Mouse (Mus musculus): ENCODE data around the gene Smad6. TPM values are rescaled to one million over a fixed set of nuclear protein-coding genes. Genes with fewer than 3 reads are reported as not detected.

Gene Smad6
- polyA plus RNA-seq, 1 experiment from 2014 or later, result 10.6 TPM

GRCm38 (mm10) chr9:63960829-63961185 lies 61.1 kb downstream of the Smad6 start:
- Histone ChIP-seq H3K4me1 (replicated peaks; ENCODE audit: insufficient read depth, low read length) (peaks cover 85% of the 10 kb centered on the region), H3K36me3 (ENCODE audit: insufficient read depth, low read length) (no peaks in the 10 kb centered on the region), H3K9ac (ENCODE audit: low read depth, low read length) (no peak overlapping the region), H3K27me3 (ENCODE audit: insufficient read depth, low read length) (no peaks in the 10 kb centered on the region), H3K27ac (peak overlapping the region; percentile 93), H3K4me2 (ENCODE audit: low read length) (peak overlapping the region; percentile 39), H3K4me3 (replicated peaks; ENCODE audit: low read depth, low read length) (no peak overlapping the region), H3K9me3 (replicated peaks; ENCODE audit: low read length) (no peaks in the 10 kb centered on the region)
- TF ChIP-seq CTCF (IDR thresholded peaks at IDR 0.05; ENCODE audit: low read depth), result no peak
- 17% methylated on average over 4 of the region's 4 CpGs for WGBS
- ATAC-seq (replicated peaks; ENCODE audit: low FRiP score, low read depth), result no peak
- DNase-seq (ENCODE audit: low spot score), result no peak

DNA sequence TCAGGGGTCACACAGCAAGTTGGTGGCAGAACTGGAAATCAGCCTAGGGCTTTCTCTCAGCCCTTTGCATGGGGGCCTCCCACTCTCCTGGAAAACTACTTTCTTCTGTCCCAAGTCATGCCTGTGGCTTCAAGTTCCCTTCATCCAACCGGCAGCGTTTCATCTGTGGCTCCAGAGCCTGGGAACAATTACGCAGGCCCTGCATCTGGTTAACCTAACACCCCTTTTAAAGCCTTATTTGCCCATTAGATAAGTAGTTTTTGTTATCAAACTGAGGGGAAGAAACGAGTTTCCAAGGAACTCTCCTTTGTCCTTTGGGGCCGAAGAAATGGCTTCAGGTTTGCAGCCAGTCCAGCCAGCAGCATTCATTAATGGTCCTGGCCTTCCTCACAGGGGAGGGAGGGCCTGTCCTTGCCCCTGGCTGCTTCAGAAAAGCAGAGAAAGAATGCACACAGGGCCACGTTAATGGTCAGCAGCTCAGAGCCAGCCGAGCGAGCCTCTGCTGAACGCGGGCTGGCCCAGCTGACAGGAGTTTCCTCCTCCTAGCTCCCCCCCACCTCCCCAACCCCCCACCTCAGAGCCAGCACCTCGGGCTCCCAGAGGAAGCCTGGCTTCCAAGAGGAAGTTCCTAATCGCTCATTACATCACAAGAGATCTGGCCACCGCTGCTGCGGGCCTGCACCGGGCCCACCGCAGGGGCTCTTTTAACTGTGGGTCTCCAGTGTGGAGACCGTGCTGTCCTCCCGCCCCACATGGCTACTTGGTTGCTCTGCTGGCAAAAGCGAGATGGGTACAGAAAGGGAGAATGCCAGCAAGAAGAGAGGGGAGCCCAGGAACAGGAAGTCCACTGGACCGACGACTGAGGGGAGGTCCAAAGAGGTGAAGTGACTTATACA lies 61.7 kb downstream of the Smad6 start:
- peak overlapping the region; percentile 44; the same call in 1 of the 2 replicates for H3K9ac ChIP-seq (ENCODE audit: low read depth, low read length)
- DNase-seq (ENCODE audit: low spot score) (peak; percentile 89), ATAC-seq (replicated peaks; ENCODE audit: low FRiP score, low read depth) (peak; percentile 75)
- 0 out of 2 replicates have a peak, but pooled peaks have one; percentile 1 for TF ChIP-seq CTCF (IDR thresholded peaks at IDR 0.05; ENCODE audit: low read depth)
- H3K9me3 ChIP-seq (replicated peaks; ENCODE audit: low read length), result no peaks in the 10 kb centered on the region
- peak overlapping the region; percentile 93 for H3K27ac ChIP-seq
- H3K4me3 ChIP-seq (replicated peaks; ENCODE audit: low read depth, low read length), result no peak overlapping the region
- no peaks in the 10 kb centered on the region for H3K36me3 ChIP-seq (ENCODE audit: insufficient read depth, low read length)
- H3K4me2 ChIP-seq (ENCODE audit: low read length), result peak overlapping the region; percentile 39
- H3K27me3 ChIP-seq (ENCODE audit: insufficient read depth, low read length), result no peaks in the 10 kb centered on the region
- 4% methylated on average over 21 of the region's 21 CpGs for WGBS
- peaks cover 78% of the 10 kb centered on the region for H3K4me1 ChIP-seq (replicated peaks; ENCODE audit: insufficient read depth, low read length)

DNA sequence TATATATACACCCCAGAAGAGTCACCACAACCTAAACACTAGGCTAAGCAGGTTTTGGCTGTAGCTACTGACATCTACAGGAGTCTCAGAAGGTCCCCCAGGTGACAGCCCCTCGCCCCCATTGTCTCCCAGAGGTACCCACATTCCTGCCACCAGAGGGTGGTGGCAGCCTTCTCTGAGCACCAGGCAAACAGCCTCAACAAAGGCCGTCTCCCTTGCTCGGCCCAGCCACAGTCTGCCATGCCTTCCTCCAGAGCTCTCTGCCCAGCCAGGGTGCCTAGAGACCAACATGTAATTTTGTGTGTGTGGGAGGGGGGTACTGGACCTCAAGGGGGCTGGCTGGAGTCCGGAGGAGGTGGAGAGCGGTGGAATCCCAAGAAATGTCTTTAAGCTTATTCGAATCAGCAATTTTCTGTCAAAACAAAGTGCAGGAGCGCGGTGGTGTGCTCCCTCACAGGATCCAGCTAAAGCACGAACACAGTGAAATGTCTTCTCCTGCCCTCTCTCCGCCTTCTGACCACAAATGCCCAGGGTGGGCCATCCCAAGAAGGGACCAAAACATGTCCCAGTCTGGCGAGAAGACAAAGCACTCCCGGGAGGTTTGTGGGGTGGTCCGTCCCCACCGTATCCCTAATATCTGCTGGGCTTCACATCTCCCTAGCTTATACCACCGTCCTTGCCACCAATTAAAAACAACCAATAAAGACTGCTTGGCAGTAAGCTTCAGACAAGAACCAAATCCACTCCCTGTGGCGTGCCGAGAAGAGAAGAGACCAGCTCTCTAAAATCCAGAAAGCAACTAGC lies 62.5 kb downstream of the Smad6 start:
- Histone ChIP-seq H3K36me3 (ENCODE audit: insufficient read depth, low read length) (no peaks in the 10 kb centered on the region), H3K4me1 (replicated peaks; ENCODE audit: insufficient read depth, low read length) (peaks cover 70% of the 10 kb centered on the region), H3K27ac (peak overlapping the region; percentile 93), H3K4me2 (ENCODE audit: low read length) (peak overlapping the region; percentile 39), H3K9me3 (replicated peaks; ENCODE audit: low read length) (no peaks in the 10 kb centered on the region), H3K4me3 (replicated peaks; ENCODE audit: low read depth, low read length) (no peak overlapping the region), H3K9ac (ENCODE audit: low read depth, low read length) (peak overlapping the region; percentile 44; the same call in 1 of the 2 replicates), H3K27me3 (ENCODE audit: insufficient read depth, low read length) (no peaks in the 10 kb centered on the region)
- DNase-seq (ENCODE audit: low spot score) (peak; percentile 90), ATAC-seq (replicated peaks; ENCODE audit: low FRiP score, low read depth) (peak; percentile 50)
- peak; percentile 94 for TF ChIP-seq CTCF (IDR thresholded peaks at IDR 0.05; ENCODE audit: low read depth)
- 29% methylated on average over 17 of the region's 17 CpGs for WGBS

GRCm38 (mm10) chr9:63958337-63959030 lies 63.4 kb downstream of the Smad6 start:
- 9% methylated on average over 15 of the region's 15 CpGs for WGBS
- Histone ChIP-seq H3K4me1 (replicated peaks; ENCODE audit: insufficient read depth, low read length) (peaks cover 65% of the 10 kb centered on the region), H3K27ac (peak overlapping the region; percentile 93), H3K27me3 (ENCODE audit: insufficient read depth, low read length) (no peaks in the 10 kb centered on the region), H3K4me3 (replicated peaks; ENCODE audit: low read depth, low read length) (no peak overlapping the region), H3K9ac (ENCODE audit: low read depth, low read length) (peak overlapping the region; percentile 14; the same call in 1 of the 2 replicates), H3K36me3 (ENCODE audit: insufficient read depth, low read length) (peaks cover 3% of the 10 kb centered on the region; the same call in 1 of the 2 replicates), H3K4me2 (ENCODE audit: low read length) (peak overlapping the region; percentile 39), H3K9me3 (replicated peaks; ENCODE audit: low read length) (no peaks in the 10 kb centered on the region)
- no peak for TF ChIP-seq CTCF (IDR thresholded peaks at IDR 0.05; ENCODE audit: low read depth)
- ATAC-seq (replicated peaks; ENCODE audit: low FRiP score, low read depth) (0 out of 2 replicates have a peak, but pooled peaks have one; percentile 22), DNase-seq (ENCODE audit: low spot score) (peak; percentile 90)

- peaks cover 7% of the 10 kb centered on the region; the same call in 1 of the 2 replicates for H3K36me3 ChIP-seq (ENCODE audit: insufficient read depth, low read length)
- no peak for ATAC-seq (replicated peaks; ENCODE audit: low FRiP score, low read depth)
- H3K9ac ChIP-seq (ENCODE audit: low read depth, low read length), result no peak overlapping the region
- no peak overlapping the region for H3K4me3 ChIP-seq (replicated peaks; ENCODE audit: low read depth, low read length)
- H3K27ac ChIP-seq, result peak overlapping the region; percentile 93
- WGBS, result 46% methylated on average over 11 of the region's 11 CpGs
- H3K27me3 ChIP-seq (ENCODE audit: insufficient read depth, low read length), result no peaks in the 10 kb centered on the region
- no peak for DNase-seq (ENCODE audit: low spot score)
- peaks cover 60% of the 10 kb centered on the region for H3K4me1 ChIP-seq (replicated peaks; ENCODE audit: insufficient read depth, low read length)
- no peak overlapping the region for H3K4me2 ChIP-seq (ENCODE audit: low read length)
- H3K9me3 ChIP-seq (replicated peaks; ENCODE audit: low read length), result no peaks in the 10 kb centered on the region
- TF ChIP-seq CTCF (IDR thresholded peaks at IDR 0.05; ENCODE audit: low read depth), result no peak
These were observed 64.1 kb downstream of the Smad6 start for GRCm38 (mm10) chr9:63957647-63958185.
